Mouse (Mus musculus) ES-Bruce4 (cell line): ENCODE data around the gene Cntnap2.

Experiments used
- CTCF ChIP-seq: IDR thresholded peaks from one replicate; pipeline ENCODE4 v1.8.1; 2011; ENCODE audit warnings: low read depth, low read length
- EP300 ChIP-seq: IDR thresholded peaks from 2 replicates; pipeline ENCODE4 v1.6.1; 2011; ENCODE audit warnings: low read depth, low read length; ENCODE audit not compliant: insufficient read depth
- POLR2A ChIP-seq: IDR thresholded peaks from one replicate; pipeline ENCODE4 v1.8.1; 2011; ENCODE audit warnings: low read length; ENCODE audit not compliant: insufficient read depth

DNA sequence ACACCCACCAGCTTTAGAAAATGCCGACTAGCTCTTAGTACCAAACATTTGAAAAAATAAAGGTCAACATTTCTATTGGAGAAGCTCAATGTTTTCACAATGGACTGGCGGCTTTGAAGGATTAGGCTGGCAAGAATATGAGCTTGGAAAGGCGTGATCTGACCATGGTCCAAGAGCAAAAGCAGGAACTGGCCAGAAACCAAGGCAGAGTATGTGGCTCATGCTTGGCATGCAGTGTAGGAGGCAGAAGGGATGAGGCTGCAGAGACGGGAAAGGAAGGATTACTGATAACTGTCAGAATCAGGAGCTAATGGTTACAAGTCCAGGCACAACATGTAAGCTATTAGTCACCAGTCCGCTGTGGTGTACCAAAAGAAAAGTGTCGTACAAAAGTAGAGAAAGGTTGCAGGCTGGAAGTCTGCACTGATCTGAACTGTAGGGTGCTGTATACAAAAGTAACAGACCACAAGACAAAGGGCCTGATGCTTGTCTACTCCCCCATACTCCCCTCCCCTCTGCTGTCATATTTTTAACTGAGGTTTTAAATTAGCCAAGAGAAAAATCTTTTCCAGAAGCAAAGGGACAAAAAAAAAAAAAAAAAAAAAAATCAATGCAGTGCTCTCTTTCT, 525.4 kb downstream of the Cntnap2 start:
- no peak for TF ChIP-seq CTCF
- TF ChIP-seq POLR2A, result no peak
- TF ChIP-seq EP300, result no peak
